Mouse (Mus musculus): ENCODE data around the gene Ms4a8a.
A peak's percentile ranks its signal among the peaks of the same experiment; 100 is the strongest.

Ms4a8a gene

GRCm38 (mm10) chr19:11080934-11081333 is at the start of gene Ms4a8a:
Gene Ms4a8a (minus strand): TSS chr19:11081102.
- no peak for DNase-seq (ENCODE audit: low spot score in 2 of 2)

- DNase-seq (ENCODE audit: low spot score in 2 of 2) = no peak
These were observed 48.8 kb upstream of the Ms4a8a start for GRCm38 (mm10) chr19:11129702-11130101.

GRCm38 (mm10) chr19:11121016-11121420 is 40.1 kb upstream of the Ms4a8a start:
- DNase-seq (ENCODE audit: low spot score in 2 of 2) = peak; percentile 32 to 35

- DNase-seq (ENCODE audit: low spot score in 2 of 2) = peak in 1 of 2 experiments; percentile 20
These were observed 38.4 kb upstream of the Ms4a8a start for GRCm38 (mm10) chr19:11119338-11119737.

- peak; percentile 34 to 63 for DNase-seq (ENCODE audit: low spot score in 2 of 2)
These were observed 26.8 kb upstream of the Ms4a8a start for GRCm38 (mm10) chr19:11107746-11108145.

- no peak for DNase-seq (ENCODE audit: low spot score in 2 of 2)
These were observed 21.0 kb upstream of the Ms4a8a start for GRCm38 (mm10) chr19:11101880-11102279.

GRCm38 (mm10) chr19:11098401-11098800 is 17.5 kb upstream of the Ms4a8a start:
- DNase-seq (ENCODE audit: low spot score in 2 of 2) = no peak

- peak in 1 of 2 experiments; percentile 6 for DNase-seq (ENCODE audit: low spot score in 2 of 2)
These were observed 11.2 kb upstream of the Ms4a8a start for GRCm38 (mm10) chr19:11092131-11092530.

- DNase-seq (ENCODE audit: low spot score in 2 of 2) = no peak
These were observed 10.5 kb downstream of the Ms4a8a start for GRCm38 (mm10) chr19:11070364-11070763.

- peak; percentile 44 to 50 for DNase-seq (ENCODE audit: low spot score in 2 of 2)
These were observed 15.6 kb downstream of the Ms4a8a start for GRCm38 (mm10) chr19:11065202-11065875.

GRCm38 (mm10) chr19:11060900-11061299 is 20.0 kb downstream of the Ms4a8a start:
- DNase-seq (ENCODE audit: low spot score in 2 of 2) = no peak

GRCm38 (mm10) chr19:11059967-11060366 is 20.9 kb downstream of the Ms4a8a start:
- DNase-seq (ENCODE audit: low spot score in 2 of 2) = no peak

- DNase-seq (ENCODE audit: low spot score in 2 of 2) = peak in 1 of 2 experiments; percentile 33
These were observed 25.2 kb downstream of the Ms4a8a start for GRCm38 (mm10) chr19:11055700-11056099.

- no peak for DNase-seq (ENCODE audit: low spot score in 2 of 2)
These were observed 27.6 kb downstream of the Ms4a8a start for GRCm38 (mm10) chr19:11053277-11053676.

- peak; percentile 41 to 71 for DNase-seq (ENCODE audit: low spot score in 2 of 2)
These were observed 28.0 kb downstream of the Ms4a8a start for GRCm38 (mm10) chr19:11052877-11053276.

GRCm38 (mm10) chr19:11050286-11050685 is 30.6 kb downstream of the Ms4a8a start:
- DNase-seq (ENCODE audit: low spot score in 2 of 2) = peak; percentile 29 to 56

GRCm38 (mm10) chr19:11049426-11049825 is 31.5 kb downstream of the Ms4a8a start:
- DNase-seq (ENCODE audit: low spot score in 2 of 2) = no peak

- DNase-seq (ENCODE audit: low spot score in 2 of 2) = no peak
These were observed 32.4 kb downstream of the Ms4a8a start for GRCm38 (mm10) chr19:11048503-11048902.

- peak; percentile 44 to 53 for DNase-seq (ENCODE audit: low spot score in 2 of 2)
These were observed 32.9 kb downstream of the Ms4a8a start for GRCm38 (mm10) chr19:11048009-11048408.

GRCm38 (mm10) chr19:11044996-11045711 is 35.7 kb downstream of the Ms4a8a start:
- DNase-seq (ENCODE audit: low spot score in 2 of 2) = peak; percentile 64 to 76

GRCm38 (mm10) chr19:11044671-11044995 is 36.3 kb downstream of the Ms4a8a start:
- DNase-seq (ENCODE audit: low spot score in 2 of 2) = no peak

GRCm38 (mm10) chr19:11037570-11037969 is 43.3 kb downstream of the Ms4a8a start:
- no peak for DNase-seq (ENCODE audit: low spot score in 2 of 2)

GRCm38 (mm10) chr19:11022382-11022781 is 58.5 kb downstream of the Ms4a8a start:
- no peak for DNase-seq (ENCODE audit: low spot score in 2 of 2)
